Mouse (Mus musculus) bone marrow macrophage, adult 2 months (primary cell): ENCODE results near the gene Gng2. TPM values are rescaled to one million over a fixed set of nuclear protein-coding genes. Genes with fewer than 3 reads are reported as not detected.
A peak's percentile ranks its signal among the peaks of the same experiment; 100 is the strongest.
"Not testable (repeated sequence)": the region's sequence is repeated elsewhere in the genome, so short reads cannot be mapped to it uniquely, and the experiment has no call there.

ENCODE experiments used
- H3K27ac ChIP-seq: 2 replicates; pipeline ENCODE4 v1.5.1; 2012; ENCODE audit warnings: low read depth, low read length; ENCODE audit not compliant: insufficient read depth
- H3K4me1 ChIP-seq: 2 replicates; pipeline ENCODE4 v1.6.1; 2012; ENCODE audit warnings: low read length; ENCODE audit not compliant: control insufficient read depth, insufficient read depth
- H3K4me3 ChIP-seq: 2 replicates; pipeline ENCODE4 v1.5.1; 2012; ENCODE audit warnings: mild to moderate bottlenecking, low read length, moderate library complexity; ENCODE audit not compliant: insufficient read depth
- CTCF ChIP-seq: IDR thresholded peaks from 2 replicates; pipeline ENCODE4 v1.5.1; 2012; ENCODE audit warnings: low read depth, mild to moderate bottlenecking, low read length, moderate library complexity
- POLR2A ChIP-seq: IDR thresholded peaks from 2 replicates; pipeline ENCODE4 v1.6.1; 2012; ENCODE audit warnings: mild to moderate bottlenecking, low read depth, low read length, borderline replicate concordance
- polyA plus RNA-seq: library from polyadenylated mRNA; stranded (reverse); fragments of >200 nt; gene quantifications from 2 replicates; pipeline ENCODE4 v1.2.4, GENCODE M21; 2012; ENCODE audit not compliant: missing spikeins, insufficient read depth, insufficient read length

The Gng2 gene
- polyA plus RNA-seq, 1 experiment, result 210 TPM

GRCm38 (mm10) chr14:19874201-19874807, 103.1 kb downstream of the Gng2 start:
- TF ChIP-seq CTCF (no peak), POLR2A (no peak)
- no peak overlapping the region for H3K4me3 ChIP-seq
- H3K4me1 ChIP-seq, result no peaks in the 10 kb centered on the region
- no peak overlapping the region for H3K27ac ChIP-seq

- Histone ChIP-seq H3K4me1 (no peaks in the 10 kb centered on the region), H3K27ac (no peak overlapping the region), H3K4me3 (no peak overlapping the region)
- TF ChIP-seq CTCF (no peak), POLR2A (no peak)
These were observed 110.0 kb downstream of the Gng2 start for GRCm38 (mm10) chr14:19867286-19867935.

- H3K4me1 ChIP-seq, H3K27ac ChIP-seq, H3K4me3 ChIP-seq: not testable (repeated sequence)
These were observed 112.3 kb downstream of the Gng2 start for GRCm38 (mm10) chr14:19865121-19865520.

- no peak overlapping the region for H3K4me3 ChIP-seq
- no peak overlapping the region for H3K27ac ChIP-seq
- H3K4me1 ChIP-seq, result peaks cover 4% of the 10 kb centered on the region
- TF ChIP-seq POLR2A (no peak), CTCF (no peak)
These were observed 115.9 kb downstream of the Gng2 start for GRCm38 (mm10) chr14:19861311-19862080.

GRCm38 (mm10) chr14:19860281-19860680, 117.1 kb downstream of the Gng2 start:
- no peak overlapping the region for H3K27ac ChIP-seq
- H3K4me3 ChIP-seq, result no peak overlapping the region
- peaks cover 4% of the 10 kb centered on the region for H3K4me1 ChIP-seq
- TF ChIP-seq POLR2A, result no peak
- TF ChIP-seq CTCF, result no peak

GRCm38 (mm10) chr14:19858808-19859776, 118.3 kb downstream of the Gng2 start:
- Histone ChIP-seq H3K4me1 (peaks cover 4% of the 10 kb centered on the region), H3K4me3 (no peak overlapping the region), H3K27ac (no peak overlapping the region)
- TF ChIP-seq POLR2A (no peak), CTCF (no peak)

- Histone ChIP-seq H3K4me1 (peaks cover 4% of the 10 kb centered on the region), H3K4me3 (no peak overlapping the region), H3K27ac (no peak overlapping the region)
- TF ChIP-seq POLR2A (no peak), CTCF (no peak)
These were observed 119.1 kb downstream of the Gng2 start for GRCm38 (mm10) chr14:19858279-19858678.

GRCm38 (mm10) chr14:19853471-19853870, 124.0 kb downstream of the Gng2 start:
- Histone ChIP-seq H3K27ac (no peak overlapping the region), H3K4me3 (no peak overlapping the region), H3K4me1 (peaks cover 4% of the 10 kb centered on the region)
- TF ChIP-seq CTCF (no peak), POLR2A (no peak)

- H3K4me3 ChIP-seq, result peak overlapping the region; percentile 30
- TF ChIP-seq CTCF (peak; percentile 71), POLR2A (no peak)
- no peak overlapping the region for H3K27ac ChIP-seq
- H3K4me1 ChIP-seq, result peaks cover 7% of the 10 kb centered on the region
These were observed 137.7 kb downstream of the Gng2 start for GRCm38 (mm10) chr14:19839600-19840332.
